ENCODE assay signal across 16 mouse cellular contexts in the genomic region with DNA sequence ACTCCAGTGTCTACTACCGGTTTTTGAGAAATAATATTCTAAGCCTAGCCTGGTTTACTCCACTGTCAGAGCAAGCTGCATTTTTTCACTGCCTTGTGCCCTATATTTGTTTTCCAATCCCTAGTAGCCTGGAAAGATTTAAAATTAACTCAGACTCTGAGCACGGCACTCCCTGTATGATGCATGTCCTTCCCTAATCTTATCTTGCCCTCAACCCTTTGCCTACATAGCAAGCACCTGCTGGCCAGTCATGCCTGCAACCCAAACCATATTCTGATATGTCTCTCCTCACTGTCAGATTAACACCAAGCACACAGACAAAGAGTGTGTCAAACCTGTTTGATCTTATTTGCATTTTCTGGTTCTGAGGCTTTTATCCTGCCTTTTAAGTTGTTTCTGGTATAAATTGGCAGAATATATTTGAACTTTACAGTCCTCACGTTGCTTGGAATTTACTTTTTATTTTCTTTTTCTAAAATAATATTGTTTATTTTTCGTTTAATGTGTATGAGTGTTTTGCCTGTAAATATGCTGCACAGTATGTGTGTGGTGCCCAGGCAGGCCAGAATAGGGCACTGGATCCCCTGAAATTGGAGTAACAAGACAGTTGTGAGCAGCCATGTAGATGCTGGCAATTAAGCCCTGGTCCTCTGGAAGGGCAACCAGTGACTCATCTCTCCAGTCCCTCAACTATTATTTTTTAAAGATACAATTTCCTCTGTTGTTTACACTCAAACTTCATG. TPM values are rescaled to one million over a fixed set of nuclear protein-coding genes. Genes with fewer than 3 reads are reported as not detected.
DNase-seq lines count a peak whose midpoint lies in the region; ATAC-seq lines count a peak whose summit lies in the region.
"Had no signal": no experiment of that assay in that cellular context is flagged by ENCODE, and none has a peak within 500 bp of the region (broad histone marks: within the 10 kb centered on the region; RNA-seq: fewer than 3 reads in every experiment).

No protein-coding gene starts in this region.

- H3K4me3 ChIP-seq in heart, embryonic 12.5 days = no peak overlapping the region
- H3K4me3 ChIP-seq in liver, embryonic 12.5 days = no peak overlapping the region
- no peak overlapping the region for H3K4me3 ChIP-seq in stomach, embryonic 16.5 days (replicated peaks; ENCODE audit: low read length)
- H3K4me3 ChIP-seq: erythroblast, embryonic 14.5 days; midbrain, embryonic 10.5 days had no signal

- peaks cover 13% of the 10 kb centered on the region for H3K4me1 ChIP-seq in heart, embryonic 12.5 days (replicated peaks)
- no peaks in the 10 kb centered on the region for H3K4me1 ChIP-seq in liver, embryonic 12.5 days
- peaks cover 5% of the 10 kb centered on the region; the same call in 1 of the 2 replicates for H3K4me1 ChIP-seq in stomach, embryonic 16.5 days (ENCODE audit: control insufficient read depth, insufficient read depth, low read length)
- H3K4me1 ChIP-seq: midbrain, embryonic 10.5 days had no signal

- no peaks in the 10 kb centered on the region for H3K9me3 ChIP-seq in heart, embryonic 12.5 days (replicated peaks)
- H3K9me3 ChIP-seq in liver, embryonic 12.5 days (replicated peaks) = no peaks in the 10 kb centered on the region
- H3K9me3 ChIP-seq in stomach, embryonic 16.5 days (replicated peaks; ENCODE audit: control insufficient read depth, low read length) = no peaks in the 10 kb centered on the region
- H3K9me3 ChIP-seq: G1E; midbrain, embryonic 10.5 days had no signal

- ATAC-seq in heart, embryonic 12.5 days (ENCODE audit: insufficient number of reproducible peaks, low FRiP score) = peak; percentile 59; the same call in 1 of the 2 replicates
- ATAC-seq in liver, embryonic 12.5 days = peak; percentile 75
- ATAC-seq in stomach, embryonic 16.5 days (ENCODE audit: insufficient read depth, low FRiP score) = peak; percentile 90; the same call in 1 of the 2 replicates

- H3K36me3 ChIP-seq in heart, embryonic 12.5 days = no peaks in the 10 kb centered on the region
- H3K36me3 ChIP-seq in liver, embryonic 12.5 days = no peaks in the 10 kb centered on the region
- no peaks in the 10 kb centered on the region for H3K36me3 ChIP-seq in stomach, embryonic 16.5 days (ENCODE audit: control insufficient read depth, insufficient read depth, low read length)
- H3K36me3 ChIP-seq: G1E; midbrain, embryonic 10.5 days had no signal

- WGBS in heart, embryonic 12.5 days = 52% methylated on average over 4 of the region's 4 CpGs
- WGBS in liver, embryonic 12.5 days (ENCODE audit: insufficient replicate concordance) = 50% methylated on average over 4 of the region's 4 CpGs
- WGBS in stomach, embryonic 16.5 days = 64% methylated on average over 4 of the region's 4 CpGs

- H3K27me3 ChIP-seq in heart, embryonic 12.5 days (replicated peaks) = no peaks in the 10 kb centered on the region
- H3K27me3 ChIP-seq in liver, embryonic 12.5 days (replicated peaks) = no peaks in the 10 kb centered on the region
- no peaks in the 10 kb centered on the region for H3K27me3 ChIP-seq in stomach, embryonic 16.5 days (ENCODE audit: control insufficient read depth, insufficient read depth, low read length)

- no peak overlapping the region for H3K4me2 ChIP-seq in heart, embryonic 12.5 days
- no peak overlapping the region for H3K4me2 ChIP-seq in liver, embryonic 12.5 days
- no peak overlapping the region for H3K4me2 ChIP-seq in stomach, embryonic 16.5 days (ENCODE audit: low read depth, low read length)
- H3K4me2 ChIP-seq: hindbrain, embryonic 14.5 days had no signal

- peak overlapping the region; percentile 64 for H3K27ac ChIP-seq in heart, embryonic 12.5 days (ENCODE audit: poor library complexity, severe bottlenecking)
- H3K27ac ChIP-seq in liver, embryonic 12.5 days = no peak overlapping the region
- H3K27ac ChIP-seq in stomach, embryonic 16.5 days (ENCODE audit: low read length) = peak overlapping the region; percentile 25; the same call in 1 of the 2 replicates
- H3K27ac ChIP-seq: hindbrain, embryonic 14.5 days; midbrain, embryonic 10.5 days had no signal

- DNase-seq in heart, adult 9 months (ENCODE audit: low spot score in 2 of 2) = peak; percentile 56 to 63
- DNase-seq in heart, adult 8-10 months (ENCODE audit: low spot score) = no peak
- DNase-seq in kidney, adult 18-20 months = no peak
- DNase-seq in layer of hippocampus, postnatal 25 days (ENCODE audit: extremely low spot score in 1 of 2, low spot score in 1 of 2) = no peak
- no peak for DNase-seq in lung, adult 18-20 months
- DNase-seq: B cell, adult 2 months; kidney, postnatal 14 days; spleen, adult 18-20 months; thymus, adult 2 months had no signal

- H3K9ac ChIP-seq in heart, embryonic 12.5 days = no peak overlapping the region
- H3K9ac ChIP-seq in liver, embryonic 12.5 days = no peak overlapping the region
- no peak overlapping the region for H3K9ac ChIP-seq in stomach, embryonic 16.5 days (ENCODE audit: low read length)
- H3K9ac ChIP-seq: hindbrain, embryonic 14.5 days had no signal

RNA-seq across cellular contexts. Expression of gene Cd36, which starts 7.6 kb away (rescaled TPM):
- 1,000 to 10,000 TPM; 1,805 to 2,010 (median 1,953) TPM for total RNA-seq in heart, adult 8-10 months (2022)
- 57.4 and 59.2 TPM in 2 replicates for polyA plus RNA-seq in heart, embryonic 12.5 days (2016; fragmentation: Nextera tagmentation; extraction: Ambion mirVana)
- polyA plus RNA-seq in liver, embryonic 12.5 days (2016; fragmentation: Nextera tagmentation; extraction: Ambion mirVana) = 10.3 and 11.0 TPM in 2 replicates
- polyA plus RNA-seq in stomach, embryonic 16.5 days (2015; fragmentation: Nextera tagmentation; extraction: Ambion mirVana) = 38.9 and 41.0 TPM in 2 replicates
- total RNA-seq in layer of hippocampus, postnatal 25 days (2021) = 1 to 10 TPM; 1.6 to 2.0 TPM
- polyA plus RNA-seq: G1E had no signal

Comparison
In these comparisons a context has a peak if more than half of its experiments do, and no peak if none do; other contexts are left out.
1. DNase-seq: peak in heart, adult 9 months (2 of 2); none in heart, adult 8-10 months (single experiment), kidney, adult 18-20 months (single experiment), layer of hippocampus, postnatal 25 days (0 of 2) and lung, adult 18-20 months (0 of 2).
2. Peak in every context shown above with its lines, with median percentiles within 50 percentile points of each other: ATAC-seq.